Mouse (Mus musculus): Measurements from ENCODE around the gene B230104I21Rik.

DNA sequence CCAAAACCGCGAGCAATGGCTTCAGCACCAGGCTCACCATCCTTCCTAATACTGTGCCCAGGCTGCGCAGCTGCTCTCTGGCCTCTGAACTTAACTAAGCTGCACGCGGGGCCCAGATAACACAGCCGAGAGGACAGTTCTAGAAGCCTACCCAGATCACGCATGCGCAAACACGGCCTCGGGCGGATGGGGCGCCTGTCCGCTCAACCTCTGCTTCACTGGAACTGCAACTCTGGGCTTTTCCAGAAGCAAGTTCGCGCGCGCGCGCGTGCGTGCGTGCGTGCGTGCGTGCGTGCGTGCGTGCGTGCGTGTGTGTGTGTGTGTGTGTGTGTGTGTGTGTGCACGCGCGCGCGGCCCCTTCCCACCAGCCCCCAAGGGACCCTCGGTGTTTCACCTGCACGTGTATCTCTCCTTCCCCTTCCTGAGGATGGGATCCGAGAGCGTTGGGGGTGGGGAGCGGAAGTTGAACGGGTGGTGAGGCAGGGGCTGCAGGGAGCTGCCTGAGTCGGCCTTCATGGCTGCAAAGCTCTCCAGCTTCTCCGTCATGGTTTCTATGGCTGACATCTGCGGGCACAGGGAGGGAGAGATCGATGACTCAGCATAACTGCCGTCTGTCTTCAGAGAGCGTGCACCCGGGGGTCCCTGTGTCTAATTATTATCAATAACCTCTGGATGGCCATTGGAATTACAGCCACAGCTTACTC lies 1.1 kb upstream of the B230104I21Rik start:
- TF ChIP-seq CTCF (IDR thresholded peaks at IDR 0.05): no peak
- peak; percentile 57; the same call in 1 of the 2 replicates for TF ChIP-seq POLR2A (IDR thresholded peaks at IDR 0.05; ENCODE audit: insufficient read depth, low read depth, low read length)
- no peak for TF ChIP-seq EP300 (IDR thresholded peaks at IDR 0.05; ENCODE audit: insufficient read depth, low read depth, low read length)

All from heart, adult 2 months (tissue).